Mouse (Mus musculus): Measurements from ENCODE around the gene Hipk3.

- TF ChIP-seq GATA1 (IDR thresholded peaks at IDR 0.05; ENCODE audit: low read length) (no peak), TAL1 (IDR thresholded peaks at IDR 0.05; ENCODE audit: low read length) (no peak)
Observed at GRCm38 (mm10) chr2:104436226-104436625, 58.0 kb downstream of the Hipk3 start.

Data from erythroblast, embryonic 14.5 days (primary cell).